Mouse (Mus musculus) lung, embryonic 15.5 days (tissue): ENCODE data around the gene Eral1. TPM values are rescaled to one million over a fixed set of nuclear protein-coding genes. Genes with fewer than 3 reads are reported as not detected.

Experiments used
- ATAC-seq: fragments of 200-750 bp; cut with Nextera tagmentation; 2 replicates; pipeline ENCODE4 v1.8.0; 2017; ENCODE audit warnings: moderate number of reproducible peaks, borderline replicate concordance; ENCODE audit not compliant: low FRiP score, low TSS enrichment; ENCODE audit errors: extremely low read depth
- H3K27ac ChIP-seq: fragments of 300-500 bp; sonication (generic); 2 replicates; pipeline ENCODE4 v1.5.1; 2015; ENCODE audit warnings: moderate library complexity, mild to moderate bottlenecking, inconsistent platforms
- H3K27me3 ChIP-seq: fragments of 300-500 bp; sonication (generic); 2 replicates; pipeline ENCODE4 v1.6.1; 2015; ENCODE audit warnings: inconsistent platforms
- H3K36me3 ChIP-seq: fragments of 300-500 bp; sonication (generic); 2 replicates; pipeline ENCODE4 v1.6.1; 2015; ENCODE audit warnings: inconsistent platforms
- H3K4me1 ChIP-seq: fragments of 300-500 bp; sonication (generic); 2 replicates; pipeline ENCODE4 v1.6.1; 2015; ENCODE audit warnings: inconsistent platforms
- H3K4me2 ChIP-seq: fragments of 300-500 bp; sonication (generic); 2 replicates; pipeline ENCODE4 v1.6.1; 2015; ENCODE audit warnings: inconsistent platforms, mild to moderate bottlenecking, moderate library complexity
- H3K4me3 ChIP-seq: fragments of 300-500 bp; sonication (generic); 2 replicates; pipeline ENCODE4 v1.5.1; 2015; ENCODE audit warnings: mild to moderate bottlenecking, inconsistent platforms
- H3K9ac ChIP-seq: fragments of 300-500 bp; sonication (generic); 2 replicates; pipeline ENCODE4 v1.6.1; 2015; ENCODE audit warnings: inconsistent platforms
- H3K9me3 ChIP-seq: fragments of 300-500 bp; sonication (generic); 2 replicates; pipeline ENCODE4 v1.6.1; 2016; ENCODE audit warnings: inconsistent platforms
- WGBS: fragments of 180-500 bp; shearing (Covaris S2); methylation state at CpG from one replicate; pipeline ENCODE4 v1.1.7; 2015; 5-methylcytosine and 5-hydroxymethylcytosine counted together
- polyA plus RNA-seq: library from polyadenylated mRNA; unstranded; fragments of >200 nt; fragmentation: Nextera tagmentation; extraction: Ambion mirVana; gene quantifications from 2 replicates; pipeline ENCODE4 v1.2.1, GENCODE M21; 2015

The Eral1 gene
- polyA plus RNA-seq, 1 experiment from 2014 or later, result 36.4 TPM

DNA sequence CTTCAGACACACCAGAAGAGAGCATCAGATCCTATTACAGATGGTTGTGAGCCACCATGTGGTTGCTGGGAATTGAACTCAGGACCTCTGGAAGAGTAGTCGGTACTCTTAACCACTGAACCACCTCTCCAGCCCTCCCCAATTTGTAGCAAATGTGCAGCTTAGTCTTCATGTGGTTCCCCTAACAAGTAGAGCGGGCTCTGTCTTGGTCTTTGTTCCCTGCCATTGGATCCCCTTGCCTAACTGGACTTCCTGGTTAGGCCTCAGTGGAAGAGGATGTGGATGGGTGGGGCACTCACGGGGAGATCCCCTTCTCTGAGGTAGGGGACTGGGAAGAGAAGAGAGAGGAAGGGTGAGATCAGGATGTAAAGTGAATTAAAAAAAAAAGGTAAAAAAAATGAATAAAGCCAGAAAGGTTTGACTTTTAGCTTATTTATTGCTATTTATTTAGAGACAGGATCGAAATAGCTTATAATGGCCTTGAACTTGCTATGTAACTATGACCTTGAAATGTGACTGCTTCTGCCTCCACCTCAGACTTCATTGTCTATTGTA, 6.8 kb upstream of the Eral1 start:
- ATAC-seq, result no peak
- H3K4me2 ChIP-seq, result no peak overlapping the region
- H3K9me3 ChIP-seq, result no peaks in the 10 kb centered on the region
- H3K4me3 ChIP-seq, result no peak overlapping the region
- H3K27ac ChIP-seq, result no peak overlapping the region
- no peaks in the 10 kb centered on the region for H3K27me3 ChIP-seq
- no peak overlapping the region for H3K9ac ChIP-seq
- no peaks in the 10 kb centered on the region for H3K4me1 ChIP-seq
- 71% methylated on average over 4 of the region's 4 CpGs for WGBS
- no peaks in the 10 kb centered on the region for H3K36me3 ChIP-seq

DNA sequence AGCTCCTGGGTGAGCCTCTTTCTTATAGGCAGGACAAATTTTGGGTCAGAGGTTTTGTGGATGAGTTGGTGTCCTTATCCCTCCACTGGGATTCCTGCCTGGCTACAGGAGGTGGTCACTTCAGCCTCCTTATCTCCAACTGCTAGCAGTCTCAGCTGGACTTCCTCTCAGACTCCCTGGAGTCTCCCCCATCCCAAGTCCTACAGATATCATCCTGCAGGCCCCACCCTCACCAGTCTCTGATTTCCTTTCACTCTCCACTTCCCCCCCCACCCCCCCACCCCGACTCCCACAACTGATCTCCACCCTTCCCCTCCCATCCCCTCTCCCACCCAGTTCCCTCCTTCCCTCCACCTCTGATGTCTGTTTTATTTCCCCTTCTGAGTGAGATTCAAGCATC, 3.4 kb upstream of the Eral1 start:
- ATAC-seq, result no peak
- no peak overlapping the region for H3K9ac ChIP-seq
- H3K9me3 ChIP-seq, result no peaks in the 10 kb centered on the region
- no peak overlapping the region for H3K4me3 ChIP-seq
- WGBS, result 11% methylated on average over 1 of the region's 1 CpGs
- no peak overlapping the region for H3K4me2 ChIP-seq
- peaks cover 15% of the 10 kb centered on the region for H3K4me1 ChIP-seq
- H3K27me3 ChIP-seq, result no peaks in the 10 kb centered on the region
- no peak overlapping the region for H3K27ac ChIP-seq
- no peaks in the 10 kb centered on the region for H3K36me3 ChIP-seq

DNA sequence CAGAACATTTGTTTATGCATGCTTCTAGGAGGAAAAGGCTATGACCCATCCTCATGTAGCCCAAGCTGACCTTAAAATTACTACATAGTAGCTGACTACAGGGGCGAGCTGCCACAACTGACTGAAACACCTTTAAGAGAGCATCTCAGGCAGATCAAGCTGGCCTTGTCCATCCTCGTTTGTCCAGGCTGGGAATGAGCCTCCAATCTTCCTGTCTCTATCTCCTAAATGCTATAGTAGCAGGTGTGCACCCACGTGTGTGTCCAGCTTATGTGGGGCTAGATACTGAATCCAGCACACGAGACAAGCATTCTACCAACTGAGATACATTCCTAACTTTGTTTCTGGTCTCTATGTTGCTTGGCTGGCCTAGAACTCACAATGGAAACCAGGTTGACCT, 5.5 kb downstream of the Eral1 start:
- Histone ChIP-seq H3K9me3 (no peaks in the 10 kb centered on the region), H3K36me3 (peaks cover 47% of the 10 kb centered on the region), H3K4me2 (no peak overlapping the region), H3K4me3 (no peak overlapping the region), H3K9ac (no peak overlapping the region), H3K27ac (no peak overlapping the region), H3K27me3 (no peaks in the 10 kb centered on the region), H3K4me1 (peaks cover 9% of the 10 kb centered on the region)
- 87% methylated on average over 4 of the region's 4 CpGs for WGBS
- no peak for ATAC-seq

DNA sequence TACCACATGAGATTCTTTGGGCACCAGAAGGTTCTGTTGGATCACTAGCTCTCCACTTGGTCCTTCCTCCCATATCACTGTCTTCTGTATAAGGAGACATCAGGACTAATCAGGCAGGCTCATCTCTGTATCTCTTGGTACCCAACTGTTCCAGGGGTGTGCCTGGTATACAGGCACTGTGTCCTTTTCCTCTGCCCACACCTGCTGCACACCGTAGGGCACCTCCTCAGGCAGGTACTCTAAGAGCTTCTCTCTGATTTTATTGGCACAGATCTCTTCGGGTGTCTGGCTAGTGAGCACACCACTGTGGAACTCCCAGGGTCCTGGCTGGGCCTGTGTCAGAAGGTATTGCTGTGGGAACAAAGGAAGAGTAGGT, 5.9 kb downstream of the Eral1 start:
- no peak overlapping the region for H3K27ac ChIP-seq
- ATAC-seq, result no peak; the same call in 1 of the 2 replicates
- no peaks in the 10 kb centered on the region for H3K27me3 ChIP-seq
- WGBS, result 86% methylated on average over 2 of the region's 2 CpGs
- no peak overlapping the region for H3K4me2 ChIP-seq
- no peak overlapping the region for H3K4me3 ChIP-seq
- peaks cover 5% of the 10 kb centered on the region; the same call in 1 of the 2 replicates for H3K4me1 ChIP-seq
- H3K9ac ChIP-seq, result no peak overlapping the region
- no peaks in the 10 kb centered on the region for H3K9me3 ChIP-seq
- peaks cover 47% of the 10 kb centered on the region for H3K36me3 ChIP-seq

DNA sequence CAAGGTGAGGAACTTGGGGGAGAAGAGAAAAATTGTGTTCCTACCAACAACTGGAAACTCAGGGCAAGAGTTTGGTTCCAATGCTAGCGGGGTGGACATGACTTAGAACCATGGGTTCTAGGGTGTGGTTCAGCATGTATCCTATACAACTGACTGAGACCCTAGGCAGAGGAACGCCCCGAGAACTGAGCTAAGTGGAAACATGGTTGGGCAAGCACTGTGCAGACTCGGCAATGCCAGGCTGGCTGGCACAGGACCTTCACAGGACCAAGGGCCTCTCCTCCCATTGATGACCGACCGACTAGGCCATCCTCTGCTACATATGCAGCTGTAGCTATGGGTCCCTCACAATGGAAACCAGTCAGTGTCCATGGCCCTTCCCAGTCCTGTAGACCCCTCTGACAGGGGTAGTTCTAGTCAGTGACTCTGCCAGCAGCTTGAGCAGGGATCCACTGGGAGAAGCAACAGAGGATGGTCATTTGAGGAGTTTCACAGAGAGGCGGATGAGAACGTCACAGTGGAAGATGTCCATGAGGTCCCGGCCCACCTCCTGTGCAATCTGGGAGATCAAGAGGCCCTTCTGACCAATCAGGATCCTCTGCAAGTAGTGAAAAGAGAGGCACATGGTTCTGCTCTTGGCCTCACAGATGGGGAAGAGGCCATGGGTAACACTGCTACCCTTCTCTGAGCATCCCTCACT, 6.5 kb downstream of the Eral1 start:
- peaks cover 47% of the 10 kb centered on the region for H3K36me3 ChIP-seq
- ATAC-seq, result no peak; the same call in 1 of the 2 replicates
- no peaks in the 10 kb centered on the region for H3K27me3 ChIP-seq

DNA sequence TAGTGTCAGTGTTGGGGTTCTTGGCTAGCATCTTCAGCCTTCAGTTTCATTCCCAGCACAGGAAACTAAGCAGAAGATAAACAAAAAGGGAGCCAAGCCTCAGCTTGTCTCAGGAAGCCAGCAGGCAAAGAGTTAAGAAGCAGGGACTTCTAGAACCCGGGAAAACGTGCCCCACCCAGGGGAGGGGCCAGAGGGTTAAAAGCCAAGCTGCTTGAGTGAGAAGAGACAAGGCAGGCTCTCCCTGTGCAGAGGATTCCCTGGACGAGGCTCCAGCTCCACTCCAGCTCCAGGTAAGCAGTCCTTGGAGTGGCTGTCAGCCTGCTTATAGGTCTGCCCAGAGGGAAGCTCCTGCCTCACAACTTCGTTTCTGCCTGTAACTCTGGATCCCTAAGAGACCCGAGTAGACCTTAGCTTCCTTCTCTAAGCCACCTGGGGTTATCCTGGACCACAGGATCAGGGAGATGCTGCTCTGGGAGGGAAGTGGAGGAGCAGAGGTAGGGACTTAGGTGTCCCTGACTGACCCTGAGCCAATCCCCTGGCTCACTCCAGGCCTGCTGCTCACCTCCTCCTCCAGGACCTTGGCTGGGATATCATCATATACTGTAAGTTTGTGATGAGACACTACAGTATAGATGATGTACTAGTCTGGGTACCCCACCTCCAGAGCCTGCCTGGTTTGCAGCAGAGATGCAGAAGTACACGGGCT, 7.6 kb downstream of the Eral1 start:
- no peak overlapping the region for H3K4me2 ChIP-seq
- H3K9me3 ChIP-seq, result no peaks in the 10 kb centered on the region
- no peak overlapping the region for H3K9ac ChIP-seq
- H3K36me3 ChIP-seq, result peaks cover 41% of the 10 kb centered on the region
- no peak overlapping the region for H3K4me3 ChIP-seq
- peak; percentile 47; the same call in 1 of the 2 replicates for ATAC-seq
- WGBS, result 24% methylated on average over 6 of the region's 6 CpGs
- H3K27ac ChIP-seq, result no peak overlapping the region
- no peaks in the 10 kb centered on the region for H3K27me3 ChIP-seq
- no peaks in the 10 kb centered on the region for H3K4me1 ChIP-seq

More for the DNA sequence above, 6.5 kb downstream of the Eral1 start:
- Histone ChIP-seq H3K27ac (no peak overlapping the region), H3K4me3 (no peak overlapping the region), H3K4me1 (no peaks in the 10 kb centered on the region), H3K9ac (no peak overlapping the region), H3K4me2 (no peak overlapping the region), H3K9me3 (no peaks in the 10 kb centered on the region)
- 94% methylated on average over 9 of the region's 9 CpGs for WGBS

DNA sequence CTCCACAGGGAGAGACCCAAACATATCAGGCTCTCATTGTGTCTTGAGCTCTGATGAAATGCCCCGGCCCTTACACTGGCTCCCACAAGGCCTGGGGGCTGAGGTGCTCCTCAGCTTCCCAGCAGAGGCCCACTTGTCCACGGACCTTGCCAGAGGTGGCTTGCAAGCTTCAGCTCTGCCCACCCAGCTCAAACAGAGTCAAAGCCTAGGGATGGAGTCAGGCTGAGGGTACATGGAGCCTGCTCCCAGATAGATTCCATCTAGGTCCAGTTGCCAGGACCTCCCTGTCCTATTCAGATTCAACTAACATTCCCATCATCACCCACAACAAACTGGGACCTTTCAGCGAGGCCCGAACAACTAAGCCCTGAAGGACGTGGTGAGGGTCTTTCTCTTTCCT, 8.2 kb downstream of the Eral1 start:
- 77% methylated on average over 5 of the region's 5 CpGs for whole genome bisulfite sequencing
- no peaks in the 10 kb centered on the region for H3K27me3 ChIP-seq
- ATAC-seq, result no peak
- H3K4me2 ChIP-seq, result no peak overlapping the region
- no peaks in the 10 kb centered on the region for H3K9me3 ChIP-seq
- no peak overlapping the region for H3K9ac ChIP-seq
- no peak overlapping the region for H3K4me3 ChIP-seq
- H3K36me3 ChIP-seq, result peaks cover 36% of the 10 kb centered on the region
- no peak overlapping the region for H3K27ac ChIP-seq
- no peaks in the 10 kb centered on the region for H3K4me1 ChIP-seq

DNA sequence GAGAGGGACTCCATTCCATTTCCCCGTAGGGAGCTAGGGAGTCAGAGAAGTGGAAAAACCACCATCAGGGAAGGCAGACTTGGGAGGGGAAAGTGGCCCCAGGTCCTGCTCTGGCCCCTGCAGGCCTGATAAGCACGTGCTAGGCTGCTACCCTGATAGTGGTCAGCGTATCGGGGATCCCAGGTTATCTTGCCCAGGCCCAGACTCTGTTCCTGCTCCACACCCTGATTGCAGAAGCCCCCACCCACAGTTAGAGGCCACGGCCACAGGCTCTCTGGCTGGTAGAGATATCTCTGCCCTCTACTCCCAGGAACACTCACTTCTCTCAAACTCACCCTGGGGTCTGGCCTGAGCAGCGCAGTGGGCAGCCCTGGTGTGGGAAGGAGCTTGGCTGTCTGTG, 10.5 kb downstream of the Eral1 start:
- WGBS, result 79% methylated on average over 6 of the region's 6 CpGs
- Histone ChIP-seq H3K4me3 (no peak overlapping the region), H3K4me2 (no peak overlapping the region), H3K4me1 (no peaks in the 10 kb centered on the region), H3K27ac (no peak overlapping the region), H3K9me3 (no peaks in the 10 kb centered on the region), H3K9ac (no peak overlapping the region), H3K36me3 (peaks cover 15% of the 10 kb centered on the region), H3K27me3 (no peaks in the 10 kb centered on the region)
- ATAC-seq, result peak; percentile 52; the same call in 1 of the 2 replicates

DNA sequence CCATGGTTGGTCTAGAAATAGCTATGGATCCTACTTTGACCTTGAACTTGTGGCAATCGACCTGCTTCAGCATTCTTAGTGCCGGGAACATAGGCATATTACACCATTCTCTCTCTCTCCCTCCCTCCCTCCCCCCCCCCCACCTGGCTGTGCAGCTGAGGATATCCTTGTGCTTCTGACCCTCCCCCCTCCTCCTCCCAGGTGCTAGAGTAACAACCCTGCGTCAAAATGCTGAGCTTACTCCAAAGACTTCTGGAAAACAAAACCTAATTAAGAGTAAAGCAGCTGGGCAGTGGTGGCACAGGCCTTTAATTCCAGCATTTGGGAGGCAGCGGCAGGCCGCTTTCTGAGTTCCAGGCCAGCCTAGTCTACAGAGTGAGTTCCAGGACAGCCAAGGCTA, 11.1 kb downstream of the Eral1 start:
- no peaks in the 10 kb centered on the region for H3K4me1 ChIP-seq
- H3K4me2 ChIP-seq, result no peak overlapping the region
- ATAC-seq, result no peak
- no peaks in the 10 kb centered on the region for H3K9me3 ChIP-seq
- no peak overlapping the region for H3K9ac ChIP-seq
- no peaks in the 10 kb centered on the region for H3K27me3 ChIP-seq
- H3K36me3 ChIP-seq, result peaks cover 9% of the 10 kb centered on the region
- H3K27ac ChIP-seq, result no peak overlapping the region
- WGBS, result 70% methylated on average over 5 of the region's 5 CpGs
- no peak overlapping the region for H3K4me3 ChIP-seq

DNA sequence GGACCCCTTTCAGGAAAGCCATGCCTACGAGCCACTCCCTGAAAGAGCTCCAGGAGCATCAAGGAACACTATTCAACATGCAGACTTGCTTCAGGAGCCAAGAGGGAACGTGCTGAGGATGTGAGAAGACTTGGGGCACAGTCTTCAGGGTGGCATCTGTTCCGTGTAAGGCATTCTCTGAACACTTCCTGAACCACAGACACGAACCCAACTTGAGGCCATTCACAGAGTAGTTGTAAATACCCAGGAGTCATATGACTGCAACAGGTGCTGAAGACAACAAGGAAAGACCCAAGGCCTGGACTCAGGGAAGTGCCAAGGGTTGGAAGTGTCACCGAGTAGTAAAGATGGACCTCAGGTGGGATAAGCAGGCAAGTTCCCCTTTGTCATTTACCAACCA, 12.6 kb downstream of the Eral1 start:
- Histone ChIP-seq H3K27me3 (no peaks in the 10 kb centered on the region), H3K36me3 (no peaks in the 10 kb centered on the region), H3K9ac (no peak overlapping the region), H3K27ac (no peak overlapping the region), H3K4me2 (no peak overlapping the region), H3K4me1 (no peaks in the 10 kb centered on the region), H3K4me3 (no peak overlapping the region), H3K9me3 (no peaks in the 10 kb centered on the region)
- no peak for ATAC-seq
- 65% methylated on average over 5 of the region's 5 CpGs for WGBS

DNA sequence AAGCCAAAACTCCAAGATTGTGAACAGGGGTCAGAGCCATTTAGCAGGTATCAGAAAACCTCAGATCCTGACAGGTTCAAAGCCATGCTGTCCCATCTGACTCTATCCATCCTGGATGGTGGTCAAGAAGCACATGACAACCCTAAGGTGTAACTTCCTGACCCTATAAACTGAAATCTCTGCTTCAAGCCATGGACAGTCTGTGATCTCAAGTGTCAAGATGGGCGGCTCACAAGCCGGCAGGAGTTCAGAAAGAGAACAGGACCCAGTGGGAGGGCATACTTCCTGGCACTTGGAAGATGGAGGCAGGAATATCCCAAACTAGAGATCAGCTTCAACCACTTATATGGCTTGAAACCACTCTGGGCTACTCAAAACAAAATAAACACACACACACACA, 13.5 kb downstream of the Eral1 start:
- Histone ChIP-seq H3K9ac (no peak overlapping the region), H3K27me3 (no peaks in the 10 kb centered on the region), H3K4me1 (no peaks in the 10 kb centered on the region), H3K27ac (no peak overlapping the region), H3K36me3 (no peaks in the 10 kb centered on the region), H3K4me2 (no peak overlapping the region), H3K4me3 (no peak overlapping the region), H3K9me3 (no peaks in the 10 kb centered on the region)
- 47% methylated on average over 2 of the region's 2 CpGs for WGBS
- ATAC-seq, result no peak

DNA sequence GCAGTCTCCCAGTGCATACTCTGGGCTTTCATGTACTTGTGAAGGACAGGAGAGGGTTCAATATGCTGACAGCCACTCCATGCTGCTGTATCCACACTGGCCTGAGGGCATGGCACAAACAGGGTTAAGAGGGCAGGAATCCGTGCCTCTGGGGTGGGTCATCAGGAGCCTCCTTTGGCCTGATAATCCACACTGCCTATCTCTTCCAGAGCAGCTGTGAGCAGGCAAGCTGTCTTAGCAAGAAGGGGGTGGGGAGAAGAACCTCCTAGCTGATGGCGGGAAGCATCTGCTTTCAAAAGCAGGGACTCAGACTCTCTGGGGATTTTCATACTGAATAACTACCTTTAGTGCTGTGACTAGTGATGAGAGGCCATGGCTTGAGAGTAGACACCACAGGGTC, 14.3 kb downstream of the Eral1 start:
- Histone ChIP-seq H3K27me3 (no peaks in the 10 kb centered on the region), H3K9me3 (no peaks in the 10 kb centered on the region), H3K36me3 (no peaks in the 10 kb centered on the region), H3K27ac (no peak overlapping the region), H3K4me3 (no peak overlapping the region), H3K4me1 (no peaks in the 10 kb centered on the region), H3K4me2 (no peak overlapping the region), H3K9ac (no peak overlapping the region)
- 32% methylated on average over 2 of the region's 2 CpGs for WGBS
- no peak for ATAC-seq
